Mouse (Mus musculus): Measurements from ENCODE around the gene Olfr561. TPM values are rescaled to one million over a fixed set of nuclear protein-coding genes. Genes with fewer than 3 reads are reported as not detected.

Olfr561 gene
- polyA plus RNA-seq (2015; fragmentation: Nextera tagmentation; extraction: Ambion mirVana) = not detected in 2 replicates

DNA sequence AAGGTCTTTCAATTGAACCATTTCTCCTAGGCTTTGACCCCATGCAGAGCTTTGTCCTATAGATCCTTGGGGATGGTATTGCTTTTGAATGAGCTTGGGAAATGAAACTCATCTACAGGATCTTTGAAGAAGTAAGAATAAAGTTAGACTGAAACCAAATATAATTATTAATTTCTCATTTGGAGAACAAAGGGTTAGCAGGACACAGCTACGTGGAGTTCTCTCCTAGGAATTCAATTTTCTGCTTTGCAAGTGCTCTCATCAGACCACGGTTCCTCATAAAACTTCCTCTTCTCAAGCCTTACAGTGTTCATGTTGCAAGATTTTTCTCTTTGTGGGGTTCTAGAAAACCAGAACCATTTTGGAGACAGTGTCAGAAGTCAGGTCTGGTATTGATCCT lies at the start of gene Olfr561:
Gene Olfr561 (plus strand): TSS at position 301 of the 400 bp plus-strand sequence.
- no peaks in the 10 kb centered on the region for H3K27me3 ChIP-seq (ENCODE audit: insufficient read depth, low read length)
- H3K27ac ChIP-seq (ENCODE audit: low read length) = no peak within 1 kb of the TSS
- H3K9me3 ChIP-seq (ENCODE audit: low read length) = no peaks in the 10 kb centered on the region
- WGBS = 83% methylated on average over 2 of the region's 2 CpGs
- no peak for ATAC-seq (ENCODE audit: low FRiP score, low TSS enrichment)
- H3K4me3 ChIP-seq (ENCODE audit: low read length) = no peak within 1 kb of the TSS
- H3K4me2 ChIP-seq (replicated peaks; ENCODE audit: low read depth, low read length) = no peak within 1 kb of the TSS
- H3K36me3 ChIP-seq (ENCODE audit: insufficient read depth, low read length) = no peaks in the 10 kb centered on the region
- H3K9ac ChIP-seq (replicated peaks; ENCODE audit: low read length) = no peak within 1 kb of the TSS
- H3K4me1 ChIP-seq (ENCODE audit: insufficient read depth, low read length) = no peaks in the 10 kb centered on the region

DNA sequence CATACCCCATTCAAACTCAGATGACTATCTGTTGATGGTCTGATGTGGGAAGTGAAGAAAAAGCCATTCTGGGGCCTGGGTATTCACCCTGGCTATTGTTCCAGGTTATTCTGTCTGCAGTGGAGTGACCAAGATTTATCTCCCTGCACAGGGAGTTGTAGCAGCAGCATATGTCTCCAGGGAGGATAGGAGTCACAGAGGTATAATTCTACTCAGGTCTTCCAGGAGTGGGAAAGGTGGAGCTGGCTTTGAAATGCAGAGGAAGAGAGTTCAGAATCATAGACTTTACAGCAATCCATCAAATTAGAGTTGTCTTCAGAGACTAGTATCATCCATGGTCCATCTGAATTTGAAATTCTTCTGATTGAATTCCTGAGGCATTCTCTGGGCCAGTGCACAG lies 43.6 kb upstream of the Olfr561 start, which contains the start of gene Olfr559:
Gene Olfr559 (minus strand): TSS at position 101 of the 400 bp plus-strand sequence.
- H3K27me3 ChIP-seq (ENCODE audit: insufficient read depth, low read length) = no peaks in the 10 kb centered on the region

DNA sequence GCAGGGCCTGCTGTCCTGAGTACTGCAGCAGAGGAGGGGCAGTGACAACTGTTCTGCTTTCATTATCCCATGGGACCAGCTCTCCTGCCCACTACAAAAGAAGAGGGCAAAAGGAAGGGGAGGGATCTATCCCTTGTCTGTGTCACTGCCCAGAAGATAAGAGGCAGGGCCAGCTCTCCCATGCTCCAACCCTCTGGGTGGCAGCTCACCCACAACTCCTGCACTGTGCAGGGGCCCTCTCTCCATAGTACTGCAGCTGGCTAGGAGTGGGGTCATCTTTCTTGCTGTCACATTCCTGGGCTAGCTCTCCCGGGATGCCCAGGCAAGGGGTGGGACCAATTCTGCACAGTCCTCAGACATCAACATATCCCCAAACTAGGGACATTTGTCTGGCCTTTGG lies 37.2 kb upstream of the Olfr561 start:
- ATAC-seq (ENCODE audit: low FRiP score, low TSS enrichment) = peak; percentile 31; the same call in 1 of the 2 replicates
- no peaks in the 10 kb centered on the region for H3K9me3 ChIP-seq (ENCODE audit: low read length)
- WGBS = 22% methylated on average over 1 of the region's 1 CpGs

More for the DNA sequence above, 43.6 kb upstream of the Olfr561 start, which contains the start of gene Olfr559:
- H3K9me3 ChIP-seq (ENCODE audit: low read length) = no peaks in the 10 kb centered on the region
- H3K27ac ChIP-seq (ENCODE audit: low read length) = no peak within 1 kb of the TSS
- no peak within 1 kb of the TSS for H3K9ac ChIP-seq (replicated peaks; ENCODE audit: low read length)
- no peaks in the 10 kb centered on the region for H3K36me3 ChIP-seq (ENCODE audit: insufficient read depth, low read length)
- ATAC-seq (ENCODE audit: low FRiP score, low TSS enrichment) = no peak
- no peaks in the 10 kb centered on the region for H3K4me1 ChIP-seq (ENCODE audit: insufficient read depth, low read length)
- H3K4me2 ChIP-seq (replicated peaks; ENCODE audit: low read depth, low read length) = no peak within 1 kb of the TSS
- no peak within 1 kb of the TSS for H3K4me3 ChIP-seq (ENCODE audit: low read length)

DNA sequence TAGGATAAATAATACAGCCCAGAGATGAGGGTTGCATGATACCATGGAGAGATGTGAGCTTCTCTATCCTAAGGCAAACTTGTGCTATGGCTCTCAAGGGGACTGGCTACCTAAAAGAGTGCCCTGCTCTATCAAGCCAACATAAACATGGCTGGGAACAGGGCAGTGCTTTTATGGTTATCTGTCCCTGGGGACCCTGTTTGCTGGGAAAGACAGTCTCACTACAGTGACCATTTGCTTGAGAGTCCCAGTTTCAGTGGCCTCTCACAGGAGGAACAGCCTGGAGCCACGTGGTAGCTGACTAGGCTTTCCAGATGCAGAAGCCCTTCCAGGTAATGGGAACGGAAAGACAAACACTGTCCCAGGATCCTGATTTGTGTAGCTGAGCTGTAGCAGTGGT lies 33.3 kb upstream of the Olfr561 start:
- Histone ChIP-seq H3K27ac (ENCODE audit: low read length) (no peak overlapping the region), H3K27me3 (ENCODE audit: insufficient read depth, low read length) (no peaks in the 10 kb centered on the region), H3K4me3 (ENCODE audit: low read length) (no peak overlapping the region), H3K36me3 (ENCODE audit: insufficient read depth, low read length) (no peaks in the 10 kb centered on the region), H3K4me2 (replicated peaks; ENCODE audit: low read depth, low read length) (no peak overlapping the region), H3K4me1 (ENCODE audit: insufficient read depth, low read length) (no peaks in the 10 kb centered on the region), H3K9me3 (ENCODE audit: low read length) (no peaks in the 10 kb centered on the region), H3K9ac (replicated peaks; ENCODE audit: low read length) (no peak overlapping the region)
- 17% methylated on average over 2 of the region's 2 CpGs for WGBS
- no peak for ATAC-seq (ENCODE audit: low FRiP score, low TSS enrichment)

More for the DNA sequence above, 37.2 kb upstream of the Olfr561 start:
- Histone ChIP-seq H3K4me2 (replicated peaks; ENCODE audit: low read depth, low read length) (no peak overlapping the region), H3K27me3 (ENCODE audit: insufficient read depth, low read length) (no peaks in the 10 kb centered on the region), H3K9ac (replicated peaks; ENCODE audit: low read length) (no peak overlapping the region), H3K27ac (ENCODE audit: low read length) (no peak overlapping the region), H3K4me1 (ENCODE audit: insufficient read depth, low read length) (no peaks in the 10 kb centered on the region), H3K36me3 (ENCODE audit: insufficient read depth, low read length) (no peaks in the 10 kb centered on the region), H3K4me3 (ENCODE audit: low read length) (no peak overlapping the region)

DNA sequence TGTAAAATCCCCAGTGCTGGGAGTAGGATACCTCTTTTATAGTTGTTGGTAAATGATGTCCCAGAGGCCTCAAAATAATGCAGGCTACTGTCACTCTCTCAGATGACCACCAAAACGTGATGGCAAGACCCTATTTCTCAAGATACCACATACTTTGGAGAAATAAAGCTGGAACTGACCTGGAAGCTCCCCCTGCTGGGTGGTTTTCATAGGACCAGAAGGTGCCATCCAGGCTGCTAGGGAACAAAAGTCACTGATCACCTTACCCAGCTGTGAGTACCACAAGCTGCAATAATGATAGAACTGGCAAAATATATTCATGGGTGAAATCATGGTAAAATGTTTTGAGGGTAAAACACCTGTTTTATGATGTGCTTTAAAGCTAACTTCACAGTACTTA lies 18.9 kb upstream of the Olfr561 start:
- no peaks in the 10 kb centered on the region for H3K9me3 ChIP-seq (ENCODE audit: low read length)
- no peak overlapping the region for H3K27ac ChIP-seq (ENCODE audit: low read length)
- 8% methylated on average over 1 of the region's 1 CpGs for WGBS
- no peak overlapping the region for H3K4me2 ChIP-seq (replicated peaks; ENCODE audit: low read depth, low read length)
- ATAC-seq (ENCODE audit: low FRiP score, low TSS enrichment) = no peak
- no peak overlapping the region for H3K4me3 ChIP-seq (ENCODE audit: low read length)
- H3K27me3 ChIP-seq (ENCODE audit: insufficient read depth, low read length) = no peaks in the 10 kb centered on the region
- H3K9ac ChIP-seq (replicated peaks; ENCODE audit: low read length) = no peak overlapping the region
- no peaks in the 10 kb centered on the region for H3K4me1 ChIP-seq (ENCODE audit: insufficient read depth, low read length)
- no peaks in the 10 kb centered on the region for H3K36me3 ChIP-seq (ENCODE audit: insufficient read depth, low read length)

DNA sequence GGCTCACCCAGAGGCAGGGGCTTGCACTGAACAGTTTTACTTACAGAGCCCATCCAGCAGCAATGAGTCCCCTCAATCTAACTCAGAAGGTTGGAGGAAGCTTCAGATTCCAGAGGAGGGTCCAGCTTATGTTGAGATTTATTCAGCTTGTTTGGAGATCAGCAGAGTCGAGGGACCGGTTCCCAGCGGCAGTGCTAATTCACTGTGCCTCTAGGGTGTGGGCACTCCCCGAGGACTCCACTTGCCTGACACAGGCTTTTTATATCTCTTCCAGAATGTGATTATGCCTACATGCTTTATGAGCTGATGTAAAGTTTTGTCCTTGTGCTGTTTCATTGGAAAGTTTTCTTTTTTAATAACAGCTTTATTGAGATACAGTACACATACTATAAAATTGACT lies 11.8 kb upstream of the Olfr561 start, which contains the start of the genes Olfr560 and Olfr78:
Gene Olfr560 (minus strand): TSS at position 101 of the 400 bp plus-strand sequence.
Gene Olfr78 (minus strand): TSS at position 206 of the 400 bp plus-strand sequence.
- Histone ChIP-seq H3K9ac (replicated peaks; ENCODE audit: low read length) (no peak within 1 kb of the TSS), H3K27me3 (ENCODE audit: insufficient read depth, low read length) (no peaks in the 10 kb centered on the region), H3K36me3 (ENCODE audit: insufficient read depth, low read length) (no peaks in the 10 kb centered on the region), H3K9me3 (ENCODE audit: low read length) (no peaks in the 10 kb centered on the region), H3K4me2 (replicated peaks; ENCODE audit: low read depth, low read length) (no peak within 1 kb of the TSS), H3K27ac (ENCODE audit: low read length) (no peak within 1 kb of the TSS), H3K4me3 (ENCODE audit: low read length) (no peak within 1 kb of the TSS), H3K4me1 (ENCODE audit: insufficient read depth, low read length) (no peaks in the 10 kb centered on the region)
- no peak for ATAC-seq (ENCODE audit: low FRiP score, low TSS enrichment)
- WGBS = 79% methylated on average over 4 of the region's 4 CpGs

DNA sequence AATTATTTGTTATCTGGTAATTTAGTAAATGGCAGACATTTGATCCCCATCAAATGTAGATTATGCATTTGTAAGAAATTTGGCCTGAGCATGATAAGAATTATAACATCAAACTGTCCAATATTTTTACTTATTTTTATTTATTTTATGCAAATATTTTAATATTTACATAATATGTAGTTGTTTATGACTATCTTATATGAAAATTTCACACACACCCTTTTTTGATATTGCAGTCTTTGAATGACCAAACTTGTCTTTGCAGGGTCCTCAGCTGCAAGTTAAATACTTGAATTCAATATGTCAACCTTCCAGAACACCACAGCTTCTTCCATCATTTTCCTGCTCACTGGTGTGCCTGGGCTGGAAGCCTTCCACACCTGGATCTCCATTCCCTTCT lies 32.2 kb downstream of the Olfr561 start, which contains the start of gene Olfr564:
Gene Olfr564 (plus strand): TSS at position 301 of the 400 bp plus-strand sequence.
- Histone ChIP-seq H3K27me3 (ENCODE audit: insufficient read depth, low read length) (no peaks in the 10 kb centered on the region), H3K27ac (ENCODE audit: low read length) (no peak within 1 kb of the TSS), H3K4me1 (ENCODE audit: insufficient read depth, low read length) (no peaks in the 10 kb centered on the region), H3K4me3 (ENCODE audit: low read length) (no peak within 1 kb of the TSS), H3K36me3 (ENCODE audit: insufficient read depth, low read length) (no peaks in the 10 kb centered on the region), H3K4me2 (replicated peaks; ENCODE audit: low read depth, low read length) (no peak within 1 kb of the TSS), H3K9ac (replicated peaks; ENCODE audit: low read length) (no peak within 1 kb of the TSS), H3K9me3 (ENCODE audit: low read length) (no peaks in the 10 kb centered on the region)
- ATAC-seq (ENCODE audit: low FRiP score, low TSS enrichment) = no peak

Other genes starting within 250 kb of the Olfr561 start
- gene Olfr547, start 236.5 kb upstream of the Olfr561 start, polyA plus RNA-seq (2015; fragmentation: Nextera tagmentation; extraction: Ambion mirVana) = not detected in 2 replicates
- not detected in 2 replicates for gene Olfr548-ps1, start 230.3 kb upstream of the Olfr561 start, polyA plus RNA-seq (2015; fragmentation: Nextera tagmentation; extraction: Ambion mirVana)
- not detected in 2 replicates for gene Olfr549, start 221.4 kb upstream of the Olfr561 start, polyA plus RNA-seq (2015; fragmentation: Nextera tagmentation; extraction: Ambion mirVana)
- 0.42 and 0.77 TPM in 2 replicates for gene Trim21, start 205.7 kb upstream of the Olfr561 start, polyA plus RNA-seq (2015; fragmentation: Nextera tagmentation; extraction: Ambion mirVana)
- gene Olfr550, start 199.8 kb upstream of the Olfr561 start, polyA plus RNA-seq (2015; fragmentation: Nextera tagmentation; extraction: Ambion mirVana) = not detected in 2 replicates
- gene Olfr551, start 179.3 kb upstream of the Olfr561 start, polyA plus RNA-seq (2015; fragmentation: Nextera tagmentation; extraction: Ambion mirVana) = not detected in 2 replicates
- not detected in 2 replicates for gene Olfr552, start 173.5 kb upstream of the Olfr561 start, polyA plus RNA-seq (2015; fragmentation: Nextera tagmentation; extraction: Ambion mirVana)
- not detected in 2 replicates for gene Olfr553, start 153.0 kb upstream of the Olfr561 start, polyA plus RNA-seq (2015; fragmentation: Nextera tagmentation; extraction: Ambion mirVana)
- gene Olfr554, start 132.8 kb upstream of the Olfr561 start, polyA plus RNA-seq (2015; fragmentation: Nextera tagmentation; extraction: Ambion mirVana) = not detected in 2 replicates
- gene Olfr555, start 112.4 kb upstream of the Olfr561 start, polyA plus RNA-seq (2015; fragmentation: Nextera tagmentation; extraction: Ambion mirVana) = not detected in 2 replicates
- gene Olfr556, start 106.3 kb upstream of the Olfr561 start, polyA plus RNA-seq (2015; fragmentation: Nextera tagmentation; extraction: Ambion mirVana) = not detected in 2 replicates
- gene Trim68, start 83.9 kb upstream of the Olfr561 start, polyA plus RNA-seq (2015; fragmentation: Nextera tagmentation; extraction: Ambion mirVana) = 14.2 and 14.6 TPM in 2 replicates
- gene Olfr557, start 75.3 kb upstream of the Olfr561 start, polyA plus RNA-seq (2015; fragmentation: Nextera tagmentation; extraction: Ambion mirVana) = not detected in 2 replicates
- 0.92 and 1.1 TPM in 2 replicates for gene Olfr558, start 69.0 kb upstream of the Olfr561 start, polyA plus RNA-seq (2015; fragmentation: Nextera tagmentation; extraction: Ambion mirVana)
- gene Olfr33, start 52.2 kb upstream of the Olfr561 start, polyA plus RNA-seq (2015; fragmentation: Nextera tagmentation; extraction: Ambion mirVana) = not detected in 2 replicates
- not detected in 2 replicates for gene Olfr559, start 43.7 kb upstream of the Olfr561 start, polyA plus RNA-seq (2015; fragmentation: Nextera tagmentation; extraction: Ambion mirVana)
- not detected in 2 replicates for gene Olfr560, start 11.9 kb upstream of the Olfr561 start, polyA plus RNA-seq (2015; fragmentation: Nextera tagmentation; extraction: Ambion mirVana)
- gene Olfr78, start 11.8 kb upstream of the Olfr561 start, polyA plus RNA-seq (2015; fragmentation: Nextera tagmentation; extraction: Ambion mirVana) = 0.58 and 0.89 TPM in 2 replicates
- not detected in 2 replicates for gene Olfr564, start 32.3 kb downstream of the Olfr561 start, polyA plus RNA-seq (2015; fragmentation: Nextera tagmentation; extraction: Ambion mirVana)
- not detected in 2 replicates for gene Olfr566, start 87.5 kb downstream of the Olfr561 start, polyA plus RNA-seq (2015; fragmentation: Nextera tagmentation; extraction: Ambion mirVana)
- gene Olfr568, start 105.9 kb downstream of the Olfr561 start, polyA plus RNA-seq (2015; fragmentation: Nextera tagmentation; extraction: Ambion mirVana) = not detected in 2 replicates
- not detected in 2 replicates for gene Olfr569, start 119.7 kb downstream of the Olfr561 start, polyA plus RNA-seq (2015; fragmentation: Nextera tagmentation; extraction: Ambion mirVana)
- not detected in 2 replicates for gene Olfr570, start 123.4 kb downstream of the Olfr561 start, polyA plus RNA-seq (2015; fragmentation: Nextera tagmentation; extraction: Ambion mirVana)
- not detected in 2 replicates for gene Olfr571, start 146.3 kb downstream of the Olfr561 start, polyA plus RNA-seq (2015; fragmentation: Nextera tagmentation; extraction: Ambion mirVana)
- not detected in 2 replicates for gene Olfr572, start 153.2 kb downstream of the Olfr561 start, polyA plus RNA-seq (2015; fragmentation: Nextera tagmentation; extraction: Ambion mirVana)
- not detected in 2 replicates for gene Olfr573-ps1, start 171.4 kb downstream of the Olfr561 start, polyA plus RNA-seq (2015; fragmentation: Nextera tagmentation; extraction: Ambion mirVana)
- not detected in 2 replicates for gene Olfr574, start 177.2 kb downstream of the Olfr561 start, polyA plus RNA-seq (2015; fragmentation: Nextera tagmentation; extraction: Ambion mirVana)
- not detected in 2 replicates for gene Olfr575, start 187.6 kb downstream of the Olfr561 start, polyA plus RNA-seq (2015; fragmentation: Nextera tagmentation; extraction: Ambion mirVana)
- gene Olfr576, start 191.4 kb downstream of the Olfr561 start, polyA plus RNA-seq (2015; fragmentation: Nextera tagmentation; extraction: Ambion mirVana) = not detected in 2 replicates
- gene Olfr577, start 204.7 kb downstream of the Olfr561 start, polyA plus RNA-seq (2015; fragmentation: Nextera tagmentation; extraction: Ambion mirVana) = not detected in 2 replicates
- gene Olfr578, start 218.1 kb downstream of the Olfr561 start, polyA plus RNA-seq (2015; fragmentation: Nextera tagmentation; extraction: Ambion mirVana) = not detected in 2 replicates

Measured in kidney, embryonic 16.5 days (tissue).